Mouse (Mus musculus): ENCODE results near the gene Isoc2a. TPM values are rescaled to one million over a fixed set of nuclear protein-coding genes. Genes with fewer than 3 reads are reported as not detected.

Isoc2a gene
- polyA plus RNA-seq, 1 experiment from 2014 or later, result 1.3 TPM

DNA sequence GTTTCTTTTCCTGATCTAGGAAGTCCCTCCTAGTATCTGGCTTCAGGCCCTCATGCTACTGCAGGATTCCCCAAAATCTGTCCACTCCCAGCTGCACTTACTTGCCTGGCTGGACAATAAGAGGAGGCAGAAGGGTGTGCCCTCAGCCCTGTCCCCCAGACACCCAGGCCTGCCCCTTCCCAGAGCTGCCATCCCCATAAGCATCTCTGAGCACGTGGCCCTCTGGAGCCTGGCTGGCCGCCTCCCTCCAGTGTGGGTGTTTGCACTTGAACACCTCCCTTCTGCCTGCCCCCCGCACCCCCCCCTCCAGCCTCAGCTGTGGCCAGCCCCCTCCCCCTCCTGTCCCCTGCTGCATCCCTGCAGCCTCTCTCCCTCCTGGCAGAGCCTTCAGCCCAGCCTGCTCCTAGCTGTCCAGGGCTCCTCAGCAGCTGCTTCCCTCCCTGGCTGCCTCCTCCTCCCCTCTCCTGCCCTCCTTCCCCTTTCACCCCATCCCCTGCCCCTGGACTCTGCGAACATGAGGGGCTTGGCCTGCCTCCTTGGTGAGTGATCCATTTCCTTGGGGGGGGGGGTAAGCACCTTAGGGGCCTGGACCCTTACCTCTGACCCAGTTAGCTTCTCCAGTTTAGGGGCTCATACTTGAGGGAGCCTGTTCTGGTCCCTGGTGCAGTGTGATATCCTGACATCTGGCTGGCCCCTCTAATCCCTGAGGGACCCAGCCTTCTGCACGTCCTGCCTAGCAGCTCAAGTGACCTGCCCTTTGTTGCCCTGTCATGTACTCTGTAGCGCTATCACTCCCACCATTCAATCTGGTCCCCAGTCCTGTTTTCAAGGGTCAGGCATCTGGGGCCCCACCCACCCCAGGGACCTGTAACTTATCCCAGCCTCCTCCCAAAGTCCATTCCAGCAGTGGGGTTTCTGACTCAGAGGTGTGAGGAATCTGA lies 48.8 kb downstream of the Isoc2a start, which contains the start of gene Ssc5d:
Ssc5d (plus strand) TSS at position 345 of the 941 bp plus-strand sequence.
- 18% methylated on average over 6 of the region's 6 CpGs for WGBS
- peak; percentile 20 for ATAC-seq
- TF ChIP-seq CTCF (IDR thresholded peaks at IDR 0.05; ENCODE audit: low read depth), result no peak
- H3K4me2 ChIP-seq (replicated peaks; ENCODE audit: low read depth), result no peak within 1 kb of the TSS; the same call in none of the 2 replicates
- 0 out of 2 replicates have a peak, but pooled peaks cover 6% of the 10 kb centered on the region for H3K27me3 ChIP-seq (replicated peaks; ENCODE audit: control insufficient read depth, insufficient read depth, low read length)
- no peak within 1 kb of the TSS for H3K4me3 ChIP-seq (ENCODE audit: low read depth, low read length)
- H3K36me3 ChIP-seq (ENCODE audit: control insufficient read depth, insufficient read depth), result peaks cover 2% of the 10 kb centered on the region; the same call in 1 of the 2 replicates
- H3K4me1 ChIP-seq (replicated peaks; ENCODE audit: control insufficient read depth, insufficient read depth, low read length), result 0 out of 2 replicates have a peak, but pooled peaks cover 8% of the 10 kb centered on the region
- H3K27ac ChIP-seq (ENCODE audit: low read depth, low read length), result peak within 1 kb of the TSS; percentile 68
- H3K9ac ChIP-seq (ENCODE audit: low read depth, low read length), result no peak within 1 kb of the TSS
- H3K9me3 ChIP-seq (ENCODE audit: control insufficient read depth), result no peaks in the 10 kb centered on the region

DNA sequence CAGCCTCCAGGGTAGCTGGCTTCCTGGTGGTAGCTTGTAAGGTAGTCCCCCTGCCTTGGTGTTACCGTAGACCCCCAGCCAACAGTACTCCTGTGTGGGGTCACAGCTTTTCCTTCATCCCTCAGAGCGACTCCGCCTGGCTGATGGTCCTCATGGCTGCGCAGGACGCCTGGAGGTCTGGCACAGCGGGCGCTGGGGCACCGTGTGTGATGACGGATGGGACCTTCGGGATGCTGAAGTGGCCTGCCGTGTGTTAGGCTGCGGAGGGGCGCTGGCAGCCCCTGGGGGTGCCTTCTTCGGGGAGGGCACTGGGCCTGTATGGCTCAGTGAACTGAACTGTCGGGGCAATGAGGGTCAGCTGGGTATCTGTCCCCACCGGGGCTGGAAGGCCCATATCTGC lies 49.9 kb downstream of the Isoc2a start:
- WGBS, result 79% methylated on average over 16 of the region's 16 CpGs
- Histone ChIP-seq H3K36me3 (ENCODE audit: control insufficient read depth, insufficient read depth) (no peaks in the 10 kb centered on the region), H3K27ac (ENCODE audit: low read depth, low read length) (no peak overlapping the region), H3K9ac (ENCODE audit: low read depth, low read length) (no peak overlapping the region), H3K4me2 (replicated peaks; ENCODE audit: low read depth) (no peak overlapping the region), H3K4me1 (replicated peaks; ENCODE audit: control insufficient read depth, insufficient read depth, low read length) (0 out of 2 replicates have a peak, but pooled peaks cover 8% of the 10 kb centered on the region), H3K27me3 (replicated peaks; ENCODE audit: control insufficient read depth, insufficient read depth, low read length) (0 out of 2 replicates have a peak, but pooled peaks cover 6% of the 10 kb centered on the region), H3K4me3 (ENCODE audit: low read depth, low read length) (no peak overlapping the region), H3K9me3 (ENCODE audit: control insufficient read depth) (no peaks in the 10 kb centered on the region)
- TF ChIP-seq CTCF (IDR thresholded peaks at IDR 0.05; ENCODE audit: low read depth), result no peak
- ATAC-seq, result no peak

DNA sequence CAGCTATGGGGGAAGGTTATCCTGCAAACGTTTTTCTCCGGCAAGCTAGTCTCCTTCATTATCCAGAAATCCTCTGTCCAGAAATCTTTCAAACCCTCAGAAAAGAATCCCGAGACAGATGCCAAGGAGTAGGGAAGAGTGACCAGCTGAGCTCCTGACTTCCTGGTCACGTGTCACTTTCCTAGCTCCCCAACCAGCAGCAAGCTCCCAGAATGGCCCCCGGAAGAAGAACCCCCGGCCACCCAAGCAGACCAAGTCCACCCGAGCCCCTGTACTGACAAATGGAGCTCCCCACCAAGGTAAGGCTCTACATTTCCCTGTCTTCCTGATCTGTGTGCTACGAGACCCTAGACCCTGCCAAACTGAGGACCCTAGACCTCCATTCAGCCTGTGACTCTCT lies 50.8 kb downstream of the Isoc2a start:
- WGBS, result 50% methylated on average over 8 of the region's 8 CpGs
- H3K27ac ChIP-seq (ENCODE audit: low read depth, low read length), result no peak overlapping the region

DNA sequence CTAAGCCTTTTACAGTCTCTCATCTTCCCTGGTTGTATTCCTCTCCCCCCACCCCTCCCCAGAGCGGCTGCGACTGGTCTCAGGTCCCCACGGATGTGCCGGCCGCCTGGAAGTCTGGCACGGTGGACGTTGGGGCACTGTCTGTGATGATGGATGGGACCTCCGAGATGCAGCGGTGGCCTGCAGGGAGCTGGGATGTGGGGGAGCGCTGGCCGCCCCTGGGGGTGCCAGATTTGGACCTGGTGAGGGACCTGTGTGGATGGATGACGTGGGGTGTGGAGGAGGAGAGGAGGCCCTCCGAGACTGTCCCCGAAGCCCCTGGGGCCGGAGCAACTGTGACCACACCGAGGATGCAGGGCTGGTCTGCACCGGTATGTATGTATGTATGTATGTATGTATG lies 51.4 kb downstream of the Isoc2a start:
- Histone ChIP-seq H3K4me1 (replicated peaks; ENCODE audit: control insufficient read depth, insufficient read depth, low read length) (0 out of 2 replicates have a peak, but pooled peaks cover 4% of the 10 kb centered on the region), H3K9me3 (ENCODE audit: control insufficient read depth) (no peaks in the 10 kb centered on the region), H3K36me3 (ENCODE audit: control insufficient read depth, insufficient read depth) (no peaks in the 10 kb centered on the region), H3K27ac (ENCODE audit: low read depth, low read length) (no peak overlapping the region), H3K4me3 (ENCODE audit: low read depth, low read length) (no peak overlapping the region), H3K27me3 (replicated peaks; ENCODE audit: control insufficient read depth, insufficient read depth, low read length) (0 out of 2 replicates have a peak, but pooled peaks cover 3% of the 10 kb centered on the region), H3K4me2 (replicated peaks; ENCODE audit: low read depth) (0 out of 2 replicates have a peak overlapping the region, but pooled peaks have one; percentile 13), H3K9ac (ENCODE audit: low read depth, low read length) (no peak overlapping the region)
- no peak for ATAC-seq
- 70% methylated on average over 17 of the region's 17 CpGs for WGBS
- no peak for TF ChIP-seq CTCF (IDR thresholded peaks at IDR 0.05; ENCODE audit: low read depth)

More for the DNA sequence above, 50.8 kb downstream of the Isoc2a start:
- Histone ChIP-seq H3K4me1 (replicated peaks; ENCODE audit: control insufficient read depth, insufficient read depth, low read length) (0 out of 2 replicates have a peak, but pooled peaks cover 5% of the 10 kb centered on the region), H3K27me3 (replicated peaks; ENCODE audit: control insufficient read depth, insufficient read depth, low read length) (0 out of 2 replicates have a peak, but pooled peaks cover 6% of the 10 kb centered on the region), H3K9me3 (ENCODE audit: control insufficient read depth) (no peaks in the 10 kb centered on the region), H3K4me3 (ENCODE audit: low read depth, low read length) (no peak overlapping the region), H3K36me3 (ENCODE audit: control insufficient read depth, insufficient read depth) (no peaks in the 10 kb centered on the region), H3K9ac (ENCODE audit: low read depth, low read length) (no peak overlapping the region), H3K4me2 (replicated peaks; ENCODE audit: low read depth) (0 out of 2 replicates have a peak overlapping the region, but pooled peaks have one; percentile 13)
- ATAC-seq, result no peak
- TF ChIP-seq CTCF (IDR thresholded peaks at IDR 0.05; ENCODE audit: low read depth), result no peak

DNA sequence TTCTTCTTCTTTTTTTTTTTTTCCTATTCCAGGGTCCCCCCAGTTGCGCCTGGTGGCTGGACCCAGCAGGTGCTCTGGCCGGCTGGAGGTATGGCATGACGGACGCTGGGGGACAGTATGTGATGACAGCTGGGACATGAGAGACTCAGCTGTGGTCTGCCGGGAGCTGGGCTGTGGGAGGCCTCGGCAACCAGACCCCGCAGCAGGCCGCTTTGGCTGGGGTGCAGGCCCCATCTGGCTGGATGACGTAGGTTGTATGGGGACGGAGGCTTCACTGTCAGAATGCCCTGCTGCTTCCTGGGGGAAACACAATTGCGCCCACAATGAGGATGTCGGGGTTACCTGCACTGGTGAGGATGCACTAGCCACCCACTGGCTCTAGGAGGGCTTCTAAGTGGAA lies 56.1 kb downstream of the Isoc2a start:
- TF ChIP-seq CTCF (IDR thresholded peaks at IDR 0.05; ENCODE audit: low read depth), result no peak
- 73% methylated on average over 12 of the region's 12 CpGs for WGBS
- H3K36me3 ChIP-seq (ENCODE audit: control insufficient read depth, insufficient read depth), result no peaks in the 10 kb centered on the region
- no peak overlapping the region for H3K9ac ChIP-seq (ENCODE audit: low read depth, low read length)
- no peaks in the 10 kb centered on the region for H3K4me1 ChIP-seq (replicated peaks; ENCODE audit: control insufficient read depth, insufficient read depth, low read length)
- H3K4me3 ChIP-seq (ENCODE audit: low read depth, low read length), result no peak overlapping the region
- no peaks in the 10 kb centered on the region for H3K27me3 ChIP-seq (replicated peaks; ENCODE audit: control insufficient read depth, insufficient read depth, low read length)
- no peaks in the 10 kb centered on the region for H3K9me3 ChIP-seq (ENCODE audit: control insufficient read depth)
- no peak overlapping the region for H3K27ac ChIP-seq (ENCODE audit: low read depth, low read length)
- no peak overlapping the region for H3K4me2 ChIP-seq (replicated peaks; ENCODE audit: low read depth)
- ATAC-seq, result no peak

DNA sequence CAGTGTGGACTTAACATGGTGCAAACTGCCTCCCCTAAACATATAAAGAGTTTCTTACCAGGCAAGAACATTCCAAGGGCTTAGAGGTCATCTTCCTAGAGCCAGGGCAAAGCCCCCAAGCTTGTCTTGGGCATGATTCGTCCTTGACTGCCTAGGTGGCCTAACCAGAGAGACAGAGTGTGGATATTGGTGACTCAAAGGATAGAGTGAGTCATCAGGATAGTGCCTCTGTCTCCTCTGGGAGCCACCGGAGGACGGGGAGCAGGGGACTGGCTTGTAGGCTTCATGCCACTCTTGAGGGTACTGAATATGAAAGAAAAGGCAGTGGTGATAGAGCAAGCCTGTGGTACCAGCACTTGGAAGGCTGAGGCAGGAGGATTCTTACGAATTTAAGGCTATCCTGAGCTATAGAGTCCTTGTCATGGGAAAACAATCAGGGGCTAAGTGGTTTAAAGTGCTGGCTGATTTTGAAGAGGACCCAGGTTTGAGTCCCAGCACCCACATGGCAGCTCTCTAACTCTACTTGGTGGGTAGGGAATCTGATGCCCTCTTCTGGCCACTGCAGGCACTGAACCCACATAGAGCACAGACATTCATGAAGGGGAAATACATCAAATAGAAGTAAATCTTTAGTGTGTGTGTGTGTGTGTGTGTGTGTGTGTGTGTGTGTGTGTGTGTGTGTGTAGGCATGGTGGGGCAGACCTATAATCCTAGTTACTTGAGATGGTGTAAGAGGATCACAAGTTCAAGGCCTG lies 57.4 kb downstream of the Isoc2a start:
- Histone ChIP-seq H3K4me3 (ENCODE audit: low read depth, low read length) (no peak overlapping the region), H3K27me3 (replicated peaks; ENCODE audit: control insufficient read depth, insufficient read depth, low read length) (no peaks in the 10 kb centered on the region), H3K4me2 (replicated peaks; ENCODE audit: low read depth) (no peak overlapping the region), H3K4me1 (replicated peaks; ENCODE audit: control insufficient read depth, insufficient read depth, low read length) (no peaks in the 10 kb centered on the region), H3K36me3 (ENCODE audit: control insufficient read depth, insufficient read depth) (no peaks in the 10 kb centered on the region), H3K9me3 (ENCODE audit: control insufficient read depth) (no peaks in the 10 kb centered on the region), H3K27ac (ENCODE audit: low read depth, low read length) (no peak overlapping the region), H3K9ac (ENCODE audit: low read depth, low read length) (no peak overlapping the region)
- 79% methylated on average over 4 of the region's 4 CpGs for WGBS
- peak; percentile 39; the same call in 1 of the 2 replicates for TF ChIP-seq CTCF (IDR thresholded peaks at IDR 0.05; ENCODE audit: low read depth)
- ATAC-seq, result no peak
